Mouse (Mus musculus): Measurements from ENCODE around the gene Sik1.

- TF ChIP-seq CTCF (IDR thresholded peaks at IDR 0.05; ENCODE audit: low read depth) (no peak), EP300 (IDR thresholded peaks at IDR 0.05; ENCODE audit: low read depth) (no peak)
These were observed 23.0 kb downstream of the Sik1 start for GRCm38 (mm10) chr17:31832577-31832964.

Measured in liver, embryonic 14.5 days (tissue).